Mouse (Mus musculus): ENCODE data around the gene St5. TPM values are rescaled to one million over a fixed set of nuclear protein-coding genes. Genes with fewer than 3 reads are reported as not detected.

Gene St5
- total and polyA plus RNA-seq, 3 experiments: 2.6 to 3.4 TPM; not detected in 1

- DNase-seq (ENCODE audit: low read depth, low spot score): no peak
- no peaks in the 10 kb centered on the region for H3K36me3 ChIP-seq (ENCODE audit: control insufficient read depth in 1 of 2, insufficient read depth in 2 of 2, low read length in 2 of 2)
- no peak overlapping the region for H3K27ac ChIP-seq (ENCODE audit: control insufficient read depth, low read depth, low read length)
- no peaks in the 10 kb centered on the region for H3K9me3 ChIP-seq (replicated peaks; ENCODE audit: insufficient read depth, low read length)
- no peak overlapping the region for H3K4me3 ChIP-seq (ENCODE audit: control insufficient read depth in 1 of 2, insufficient read depth in 1 of 2, low read depth in 2 of 2, low read length in 2 of 2)
- no peaks in the 10 kb centered on the region for H3K27me3 ChIP-seq (ENCODE audit: control insufficient read depth in 1 of 2, insufficient read depth in 2 of 2, low read length in 2 of 2)
- H3K9ac ChIP-seq (ENCODE audit: control insufficient read depth, low read depth, low read length, poor library complexity, severe bottlenecking): no peak overlapping the region
- no peaks in the 10 kb centered on the region for H3K4me1 ChIP-seq (ENCODE audit: control insufficient read depth in 1 of 2, insufficient read depth in 2 of 2, low read length in 2 of 2)
- TF ChIP-seq ZKSCAN1 (IDR thresholded peaks at IDR 0.05; ENCODE audit: low read depth, low read length) (no peak), RCOR1 (IDR thresholded peaks at IDR 0.05; ENCODE audit: low read depth, low read length) (no peak), NELFE (IDR thresholded peaks at IDR 0.05; ENCODE audit: low read depth, low read length) (no peak), ETS1 (IDR thresholded peaks at IDR 0.05; ENCODE audit: low read depth, low read length) (no peak), GATA1 (IDR thresholded peaks at IDR 0.05; ENCODE audit: low read depth, low read length) (no peak), NRF1 (IDR thresholded peaks at IDR 0.05; ENCODE audit: insufficient read depth, low read depth, low read length, poor library complexity, severe bottlenecking) (no peak), E2F4 (IDR thresholded peaks at IDR 0.05; ENCODE audit: borderline replicate concordance, low read depth, low read length) (no peak), SMC3 (IDR thresholded peaks at IDR 0.05; ENCODE audit: low read depth, low read length) (no peak), KAT2A (conservative IDR thresholded peaks at IDR 0.05; ENCODE audit: low read depth, low read length) (no peak)
- no peaks in the 10 kb centered on the region for H3K79me2 ChIP-seq (ENCODE audit: control insufficient read depth, insufficient read depth, low read length, poor library complexity)
These were observed 168.5 kb downstream of the St5 start for GRCm38 (mm10) chr7:109534921-109535320.

- no peak for DNase-seq (ENCODE audit: low read depth, low spot score)
- no peak overlapping the region for H3K4me3 ChIP-seq (ENCODE audit: control insufficient read depth in 1 of 2, insufficient read depth in 1 of 2, low read depth in 2 of 2, low read length in 2 of 2)
- no peak overlapping the region for H3K9ac ChIP-seq (ENCODE audit: control insufficient read depth, low read depth, low read length, poor library complexity, severe bottlenecking)
- H3K9me3 ChIP-seq (replicated peaks; ENCODE audit: insufficient read depth, low read length): no peaks in the 10 kb centered on the region
- no peaks in the 10 kb centered on the region for H3K79me2 ChIP-seq (ENCODE audit: control insufficient read depth, insufficient read depth, low read length, poor library complexity)
- no peak for TF ChIP-seq MYB (IDR thresholded peaks at IDR 0.05; ENCODE audit: low read depth, low read length)
- TF ChIP-seq TCF12 (IDR thresholded peaks at IDR 0.05; ENCODE audit: low read depth, low read length): no peak
- TF ChIP-seq HCFC1 (IDR thresholded peaks at IDR 0.05; ENCODE audit: low read depth, low read length): no peak
- no peak for TF ChIP-seq RAD21 (IDR thresholded peaks at IDR 0.05; ENCODE audit: low read depth, low read length)
- H3K4me1 ChIP-seq (ENCODE audit: control insufficient read depth in 1 of 2, insufficient read depth in 2 of 2, low read length in 2 of 2): no peaks in the 10 kb centered on the region
- no peak overlapping the region for H3K27ac ChIP-seq (ENCODE audit: control insufficient read depth, low read depth, low read length)
- no peaks in the 10 kb centered on the region for H3K27me3 ChIP-seq (ENCODE audit: control insufficient read depth in 1 of 2, insufficient read depth in 2 of 2, low read length in 2 of 2)
- H3K36me3 ChIP-seq (ENCODE audit: control insufficient read depth in 1 of 2, insufficient read depth in 2 of 2, low read length in 2 of 2): no peaks in the 10 kb centered on the region
These were observed 169.5 kb downstream of the St5 start for GRCm38 (mm10) chr7:109533888-109534287.

DNA sequence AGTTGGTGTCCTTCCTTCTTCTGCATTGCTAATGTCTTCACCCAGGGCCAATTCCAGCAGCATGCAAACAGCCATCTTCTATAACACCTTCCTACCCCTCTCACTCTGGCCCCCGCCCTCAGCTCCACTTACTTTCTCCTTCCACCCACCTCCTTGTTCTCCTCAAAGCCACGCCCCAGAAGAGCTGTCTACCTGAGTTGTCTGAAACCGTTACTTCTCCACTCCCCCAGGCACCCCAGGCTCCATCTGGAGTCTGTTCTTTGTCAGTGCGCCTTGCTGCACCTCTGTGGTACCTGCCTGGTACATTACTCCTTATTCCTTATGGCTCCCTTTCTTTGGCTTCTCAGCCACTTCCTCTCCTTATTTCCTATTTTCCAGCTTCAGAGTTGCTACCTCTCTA is 170.3 kb downstream of the St5 start:
- H3K27ac ChIP-seq (ENCODE audit: control insufficient read depth, low read depth, low read length): no peak overlapping the region
- no peaks in the 10 kb centered on the region for H3K79me2 ChIP-seq (ENCODE audit: control insufficient read depth, insufficient read depth, low read length, poor library complexity)
- no peaks in the 10 kb centered on the region for H3K27me3 ChIP-seq (ENCODE audit: control insufficient read depth in 1 of 2, insufficient read depth in 2 of 2, low read length in 2 of 2)
- TF ChIP-seq GATA1 (IDR thresholded peaks at IDR 0.05; ENCODE audit: low read depth, low read length): no peak
- no peak for TF ChIP-seq POLR2AphosphoS2 (IDR thresholded peaks at IDR 0.05; ENCODE audit: low read length)
- 0 out of 2 replicates have a peak, but pooled peaks have one; percentile 16 for TF ChIP-seq SMC3 (IDR thresholded peaks at IDR 0.05; ENCODE audit: low read depth, low read length)
- no peak for TF ChIP-seq CHD2 (IDR thresholded peaks at IDR 0.05; ENCODE audit: low read length)
- no peak for TF ChIP-seq RAD21 (IDR thresholded peaks at IDR 0.05; ENCODE audit: low read depth, low read length)
- TF ChIP-seq JUND (IDR thresholded peaks at IDR 0.05; ENCODE audit: low read depth, low read length): no peak
- no peak for TF ChIP-seq MYC (IDR thresholded peaks at IDR 0.05; ENCODE audit: low read depth, low read length)
- H3K4me3 ChIP-seq (ENCODE audit: control insufficient read depth in 1 of 2, insufficient read depth in 1 of 2, low read depth in 2 of 2, low read length in 2 of 2): no peak overlapping the region
- H3K9ac ChIP-seq (ENCODE audit: control insufficient read depth, low read depth, low read length, poor library complexity, severe bottlenecking): no peak overlapping the region
- no peaks in the 10 kb centered on the region for H3K9me3 ChIP-seq (replicated peaks; ENCODE audit: insufficient read depth, low read length)
- H3K4me1 ChIP-seq (ENCODE audit: control insufficient read depth in 1 of 2, insufficient read depth in 2 of 2, low read length in 2 of 2): no peaks in the 10 kb centered on the region
- DNase-seq (ENCODE audit: low read depth, low spot score): no peak
- no peaks in the 10 kb centered on the region for H3K36me3 ChIP-seq (ENCODE audit: control insufficient read depth in 1 of 2, insufficient read depth in 2 of 2, low read length in 2 of 2)
